Mouse (Mus musculus): ENCODE results near the gene Olfr90. TPM values are rescaled to one million over a fixed set of nuclear protein-coding genes. Genes with fewer than 3 reads are reported as not detected.

Olfr90 gene
- polyA plus RNA-seq, 1 experiment from 2014 or later: 0.08 TPM

- no peaks in the 10 kb centered on the region for H3K9me3 ChIP-seq
- H3K4me2 ChIP-seq: no peak overlapping the region
- no peak overlapping the region for H3K27ac ChIP-seq
- no peak for ATAC-seq (ENCODE audit: insufficient number of reproducible peaks, insufficient read depth, low FRiP score, low TSS enrichment, low read depth)
- H3K36me3 ChIP-seq: peaks cover 96% of the 10 kb centered on the region
- no peaks in the 10 kb centered on the region for H3K4me1 ChIP-seq (replicated peaks)
- H3K4me3 ChIP-seq (replicated peaks): no peak overlapping the region
- H3K9ac ChIP-seq (replicated peaks): no peak overlapping the region
- no peaks in the 10 kb centered on the region for H3K27me3 ChIP-seq
- 94% methylated on average over 3 of the region's 3 CpGs for WGBS
Measured at GRCm38 (mm10) chr17:37061435-37061834, 26.9 kb downstream of the Olfr90 start.

GRCm38 (mm10) chr17:37056957-37057356 lies 31.3 kb downstream of the Olfr90 start:
- H3K4me2 ChIP-seq: no peak overlapping the region
- no peak overlapping the region for H3K27ac ChIP-seq
- peaks cover 85% of the 10 kb centered on the region for H3K36me3 ChIP-seq
- 90% methylated on average over 6 of the region's 6 CpGs for WGBS
- H3K27me3 ChIP-seq: no peaks in the 10 kb centered on the region
- no peak overlapping the region for H3K9ac ChIP-seq (replicated peaks)
- H3K4me3 ChIP-seq (replicated peaks): no peak overlapping the region
- no peaks in the 10 kb centered on the region for H3K9me3 ChIP-seq
- H3K4me1 ChIP-seq (replicated peaks): no peaks in the 10 kb centered on the region
- ATAC-seq (ENCODE audit: insufficient number of reproducible peaks, insufficient read depth, low FRiP score, low TSS enrichment, low read depth): no peak

- H3K4me3 ChIP-seq (replicated peaks): peak overlapping the region; percentile 69; the same call in 1 of the 2 replicates
- H3K4me2 ChIP-seq: peak overlapping the region; percentile 91
- H3K27ac ChIP-seq: no peak overlapping the region
- WGBS: 60% methylated on average over 4 of the region's 4 CpGs
- peaks cover 37% of the 10 kb centered on the region for H3K36me3 ChIP-seq
- H3K9me3 ChIP-seq: no peaks in the 10 kb centered on the region
- no peak overlapping the region for H3K9ac ChIP-seq (replicated peaks)
- no peak for ATAC-seq (ENCODE audit: insufficient number of reproducible peaks, insufficient read depth, low FRiP score, low TSS enrichment, low read depth)
- peaks cover 35% of the 10 kb centered on the region for H3K4me1 ChIP-seq (replicated peaks)
- H3K27me3 ChIP-seq: peaks cover 12% of the 10 kb centered on the region
Measured at GRCm38 (mm10) chr17:37051745-37052144, 36.6 kb downstream of the Olfr90 start.

- H3K4me2 ChIP-seq: peak overlapping the region; percentile 91
- ATAC-seq (ENCODE audit: insufficient number of reproducible peaks, insufficient read depth, low FRiP score, low TSS enrichment, low read depth): no peak; the same call in 1 of the 2 replicates
- H3K27ac ChIP-seq: no peak overlapping the region
- H3K36me3 ChIP-seq: peaks cover 28% of the 10 kb centered on the region
- peaks cover 12% of the 10 kb centered on the region for H3K27me3 ChIP-seq
- 2% methylated on average over 27 of the region's 27 CpGs for WGBS
- H3K9ac ChIP-seq (replicated peaks): peak overlapping the region; percentile 79
- H3K9me3 ChIP-seq: no peaks in the 10 kb centered on the region
- peak overlapping the region; percentile 69 for H3K4me3 ChIP-seq (replicated peaks)
- H3K4me1 ChIP-seq (replicated peaks): peaks cover 38% of the 10 kb centered on the region
Measured at GRCm38 (mm10) chr17:37050876-37051275, 37.4 kb downstream of the Olfr90 start.

GRCm38 (mm10) chr17:37050399-37050798 lies 37.9 kb downstream of the Olfr90 start:
- H3K9ac ChIP-seq (replicated peaks): peak overlapping the region; percentile 79
- H3K4me1 ChIP-seq (replicated peaks): peaks cover 38% of the 10 kb centered on the region
- peak overlapping the region; percentile 69 for H3K4me3 ChIP-seq (replicated peaks)
- peak overlapping the region; percentile 91 for H3K4me2 ChIP-seq
- peaks cover 23% of the 10 kb centered on the region for H3K36me3 ChIP-seq
- peaks cover 12% of the 10 kb centered on the region for H3K27me3 ChIP-seq
- no peaks in the 10 kb centered on the region for H3K9me3 ChIP-seq
- 1% methylated on average over 21 of the region's 22 CpGs for WGBS
- H3K27ac ChIP-seq: no peak overlapping the region
- ATAC-seq (ENCODE audit: insufficient number of reproducible peaks, insufficient read depth, low FRiP score, low TSS enrichment, low read depth): peak; percentile 26

- 2% methylated on average over 39 of the region's 39 CpGs for WGBS
- Histone ChIP-seq H3K4me3 (replicated peaks) (peak overlapping the region; percentile 69), H3K36me3 (peaks cover 16% of the 10 kb centered on the region), H3K9ac (replicated peaks) (peak overlapping the region; percentile 79; the same call in 1 of the 2 replicates), H3K27ac (no peak overlapping the region), H3K27me3 (peaks cover 12% of the 10 kb centered on the region), H3K9me3 (no peaks in the 10 kb centered on the region), H3K4me2 (peak overlapping the region; percentile 91), H3K4me1 (replicated peaks) (peaks cover 43% of the 10 kb centered on the region)
- ATAC-seq (ENCODE audit: insufficient number of reproducible peaks, insufficient read depth, low FRiP score, low TSS enrichment, low read depth): peak; percentile 5; the same call in 1 of the 2 replicates
Measured at GRCm38 (mm10) chr17:37049570-37050310, 38.6 kb downstream of the Olfr90 start.

- no peak overlapping the region for H3K9ac ChIP-seq (replicated peaks)
- peaks cover 43% of the 10 kb centered on the region for H3K4me1 ChIP-seq (replicated peaks)
- H3K27me3 ChIP-seq: peaks cover 12% of the 10 kb centered on the region
- H3K27ac ChIP-seq: no peak overlapping the region
- H3K9me3 ChIP-seq: no peaks in the 10 kb centered on the region
- H3K4me2 ChIP-seq: no peak overlapping the region
- no peak for ATAC-seq (ENCODE audit: insufficient number of reproducible peaks, insufficient read depth, low FRiP score, low TSS enrichment, low read depth)
- no peak overlapping the region for H3K4me3 ChIP-seq (replicated peaks)
- WGBS: 68% methylated on average over 7 of the region's 7 CpGs
- peaks cover 3% of the 10 kb centered on the region; the same call in 1 of the 2 replicates for H3K36me3 ChIP-seq
Measured at GRCm38 (mm10) chr17:37048383-37048782, 39.9 kb downstream of the Olfr90 start.

- no peak overlapping the region for H3K9ac ChIP-seq (replicated peaks)
- WGBS: 32% methylated on average over 3 of the region's 3 CpGs
- H3K27me3 ChIP-seq: peaks cover 12% of the 10 kb centered on the region
- no peak overlapping the region for H3K4me2 ChIP-seq
- H3K27ac ChIP-seq: no peak overlapping the region
- no peak for ATAC-seq (ENCODE audit: insufficient number of reproducible peaks, insufficient read depth, low FRiP score, low TSS enrichment, low read depth)
- H3K9me3 ChIP-seq: no peaks in the 10 kb centered on the region
- no peak overlapping the region for H3K4me3 ChIP-seq (replicated peaks)
- peaks cover 43% of the 10 kb centered on the region for H3K4me1 ChIP-seq (replicated peaks)
- no peaks in the 10 kb centered on the region for H3K36me3 ChIP-seq
Measured at GRCm38 (mm10) chr17:37047981-37048380, 40.3 kb downstream of the Olfr90 start.

- Histone ChIP-seq H3K9ac (replicated peaks) (peak overlapping the region; percentile 96; the same call in 1 of the 2 replicates), H3K4me2 (peak overlapping the region; percentile 91), H3K4me3 (replicated peaks) (peak overlapping the region; percentile 82), H3K4me1 (replicated peaks) (peaks cover 43% of the 10 kb centered on the region), H3K9me3 (no peaks in the 10 kb centered on the region), H3K27ac (no peak overlapping the region), H3K36me3 (no peaks in the 10 kb centered on the region), H3K27me3 (peaks cover 12% of the 10 kb centered on the region)
- 16% methylated on average over 19 of the region's 19 CpGs for WGBS
- no peak for ATAC-seq (ENCODE audit: insufficient number of reproducible peaks, insufficient read depth, low FRiP score, low TSS enrichment, low read depth)
Measured at GRCm38 (mm10) chr17:37047332-37047976, 40.8 kb downstream of the Olfr90 start.

GRCm38 (mm10) chr17:37046312-37047112 lies 41.8 kb downstream of the Olfr90 start:
- WGBS: under 1% methylated on average over 52 of the region's 58 CpGs
- Histone ChIP-seq H3K4me2 (peak overlapping the region; percentile 91), H3K4me1 (replicated peaks) (peaks cover 43% of the 10 kb centered on the region), H3K27ac (peak overlapping the region; percentile 88), H3K9ac (replicated peaks) (peak overlapping the region; percentile 96), H3K27me3 (peaks cover 12% of the 10 kb centered on the region), H3K9me3 (no peaks in the 10 kb centered on the region), H3K36me3 (no peaks in the 10 kb centered on the region), H3K4me3 (replicated peaks) (peak overlapping the region; percentile 82)
- peak; percentile 59 for ATAC-seq (ENCODE audit: insufficient number of reproducible peaks, insufficient read depth, low FRiP score, low TSS enrichment, low read depth)

Data from limb, embryonic 12.5 days (tissue).